9 mouse cellular contexts compared by ENCODE assay signal in genomic region chr12:99162188-99162587, GRCm38 (mm10).
DNase-seq lines count a peak whose midpoint lies in the region; ATAC-seq lines count a peak whose summit lies in the region.
"Had no signal": no experiment of that assay in that cellular context is flagged by ENCODE, and none has a peak within 500 bp of the region (broad histone marks: within the 10 kb centered on the region; RNA-seq: fewer than 3 reads in every experiment).

No protein-coding gene starts in this region.

- no peaks in the 10 kb centered on the region for H3K27me3 ChIP-seq in forebrain, embryonic 14.5 days (replicated peaks; ENCODE audit: control insufficient read depth, insufficient read depth, low read length)

- intact Hi-C loops in left cerebral cortex, postnatal 14 days (cut with DNase I): no loop called here

- H3K4me2 ChIP-seq in forebrain, embryonic 14.5 days (ENCODE audit: low read length): no peak overlapping the region

- peak; percentile 21 for DNase-seq in lung, postnatal 10 days
- DNase-seq in lung, postnatal 14 days: no peak
- peak; percentile 52 for DNase-seq in forebrain, embryonic 14.5 days (ENCODE audit: low spot score)
- DNase-seq in left cerebral cortex, postnatal 14 days (ENCODE audit: low spot score in 2 of 2): peak; percentile 42 to 73
- peak; percentile 46 for DNase-seq in right cerebral cortex, postnatal 14 days
- no peak for DNase-seq in urinary bladder, adult 18-20 months (ENCODE audit: low spot score in 2 of 2)
- no peak for DNase-seq in cerebellum, adult 8-10 months

- H3K9me3 ChIP-seq in forebrain, embryonic 14.5 days (replicated peaks; ENCODE audit: control insufficient read depth, low read length): no peaks in the 10 kb centered on the region

- no peak overlapping the region for H3K9ac ChIP-seq in forebrain, embryonic 14.5 days (ENCODE audit: low read length)

- ATAC-seq in forebrain, embryonic 14.5 days: peak; percentile 50

- no peaks in the 10 kb centered on the region for H3K36me3 ChIP-seq in forebrain, embryonic 14.5 days (ENCODE audit: control insufficient read depth, insufficient read depth, low read length)

- H3K27ac ChIP-seq in forebrain, embryonic 14.5 days (ENCODE audit: low read depth, low read length): peak overlapping the region; percentile 58
- H3K27ac ChIP-seq: layer of hippocampus, adult 2 months had no signal

- no peak overlapping the region for H3K4me3 ChIP-seq in forebrain, embryonic 14.5 days (ENCODE audit: low read depth, low read length)
- H3K4me3 ChIP-seq: layer of hippocampus, adult 2 months; megakaryocyte, embryonic 14.5 days had no signal

- peaks cover 20% of the 10 kb centered on the region for H3K4me1 ChIP-seq in forebrain, embryonic 14.5 days (ENCODE audit: control insufficient read depth, insufficient read depth, low read length)

- whole genome bisulfite sequencing in forebrain, embryonic 14.5 days: 67% methylated on average over 10 of the region's 10 CpGs

Comparison
In these comparisons a context has a peak if more than half of its experiments do, and no peak if none do; other contexts are left out.
1. DNase-seq: peak in lung, postnatal 10 days (single experiment), forebrain, embryonic 14.5 days (single experiment), left cerebral cortex, postnatal 14 days (2 of 2) and right cerebral cortex, postnatal 14 days (single experiment); none in lung, postnatal 14 days (single experiment), urinary bladder, adult 18-20 months (0 of 2) and cerebellum, adult 8-10 months (single experiment).